Mouse (Mus musculus): ENCODE measurements around the gene Mrpl53.

Gene Mrpl53

DNA sequence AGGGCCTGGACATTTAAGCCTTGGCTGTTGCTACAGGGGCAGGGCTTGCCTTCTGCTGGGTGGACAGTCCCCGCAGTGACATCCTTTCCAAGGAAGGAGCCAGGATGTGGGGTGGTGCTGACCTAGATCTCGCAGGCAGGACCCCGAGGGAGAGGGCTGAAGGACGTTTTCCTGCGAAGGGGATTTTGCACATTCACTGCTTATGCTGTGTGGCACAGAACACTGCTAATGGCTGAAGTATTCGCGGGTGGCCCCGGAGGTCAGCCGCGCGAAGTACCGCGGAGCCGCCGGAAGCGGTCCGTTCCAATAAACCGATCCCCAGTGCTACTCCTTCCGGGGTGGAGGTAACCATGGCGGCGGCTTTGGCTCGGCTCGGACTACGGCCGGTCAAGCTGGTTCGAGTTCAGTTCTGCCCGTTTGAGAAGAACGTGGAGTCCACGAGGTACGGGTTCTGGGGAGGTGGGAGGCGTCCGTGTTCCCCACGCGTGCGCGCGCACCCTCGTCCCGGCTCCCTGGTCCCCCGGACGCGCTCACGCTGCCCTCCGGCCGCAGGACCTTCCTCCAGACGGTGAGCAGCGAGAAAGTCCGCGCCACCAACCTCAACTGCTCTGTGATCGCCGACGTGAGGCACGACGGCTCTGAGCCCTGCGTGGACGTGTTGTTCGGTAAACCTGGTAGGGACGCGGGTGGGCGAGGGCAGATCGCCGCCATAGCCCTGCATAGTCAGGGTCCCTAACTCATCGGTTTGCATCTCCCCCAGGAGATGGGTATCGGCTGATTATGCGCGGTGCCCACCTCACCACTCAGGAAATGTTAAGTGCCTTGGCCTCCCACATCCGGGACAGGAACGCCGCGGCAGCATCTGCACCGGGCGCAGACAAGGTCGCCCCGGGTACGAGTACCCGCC is at the start of gene Mrpl53:
Mrpl53 (plus strand) TSS at position 279 of the 907 bp plus-strand sequence.
- peak; percentile 74 for DNase-seq (ENCODE audit: low read depth, low spot score)

DNA sequence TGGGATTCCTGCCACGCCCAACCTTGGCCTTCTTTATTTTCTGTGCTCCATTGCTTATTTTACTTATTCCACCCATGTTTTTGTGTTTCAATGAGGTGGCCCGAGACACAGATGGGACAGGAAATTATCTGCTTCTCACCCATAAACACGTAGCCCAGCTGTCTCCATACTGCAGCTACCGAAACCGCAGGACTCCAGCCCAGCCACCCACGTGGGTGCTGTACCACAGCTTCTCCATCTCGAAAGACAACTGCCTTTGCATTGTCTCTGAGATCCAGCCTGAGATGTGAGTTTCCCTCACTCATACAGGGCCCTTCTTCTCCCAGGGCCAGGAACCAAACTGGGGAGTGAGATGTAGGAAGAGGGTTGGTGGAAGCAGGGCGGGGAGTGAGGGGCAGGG is 42.8 kb upstream of the Mrpl53 start:
- no peak for DNase-seq (ENCODE audit: low read depth, low spot score)

DNA sequence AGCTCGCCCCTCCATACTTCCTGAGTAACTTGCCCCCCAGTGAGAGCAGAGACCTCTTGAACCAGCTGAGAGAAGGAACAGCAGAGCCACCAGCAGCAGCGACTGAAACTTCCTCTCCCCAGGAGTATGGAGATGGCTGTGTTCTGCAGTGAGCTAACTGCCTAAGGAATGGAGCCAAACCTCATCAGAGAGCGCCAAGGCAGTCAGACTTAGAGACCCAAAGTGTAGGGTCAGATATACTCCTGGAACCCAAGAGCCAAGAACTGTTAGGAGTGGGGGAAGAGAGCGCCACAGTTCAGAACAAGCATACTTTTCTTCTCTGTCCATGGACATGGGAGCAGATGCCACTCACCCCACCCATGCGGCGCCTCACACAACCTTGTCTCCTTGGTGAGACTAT is 42.4 kb upstream of the Mrpl53 start:
- DNase-seq (ENCODE audit: low read depth, low spot score): no peak

DNA sequence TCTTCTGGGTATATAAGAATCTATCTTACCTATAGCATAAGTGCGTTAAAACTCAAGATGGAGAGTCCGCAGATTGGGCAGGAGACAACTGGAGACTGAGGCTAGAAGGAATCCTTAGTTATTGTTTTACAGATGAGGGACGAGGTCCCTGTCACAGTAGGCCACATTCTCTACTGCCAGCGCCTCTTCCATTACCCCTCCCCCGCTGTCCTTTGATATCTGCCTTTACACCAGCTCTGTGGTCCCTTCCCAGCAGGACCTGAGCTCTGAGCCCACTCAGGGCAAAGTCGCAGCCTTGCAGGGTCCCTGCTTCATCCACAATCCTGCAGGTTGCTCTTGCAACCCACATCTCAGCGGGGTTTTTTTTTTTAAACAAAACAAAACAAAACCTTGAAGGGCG is 40.6 kb upstream of the Mrpl53 start:
- no peak for DNase-seq (ENCODE audit: low read depth, low spot score)

DNA sequence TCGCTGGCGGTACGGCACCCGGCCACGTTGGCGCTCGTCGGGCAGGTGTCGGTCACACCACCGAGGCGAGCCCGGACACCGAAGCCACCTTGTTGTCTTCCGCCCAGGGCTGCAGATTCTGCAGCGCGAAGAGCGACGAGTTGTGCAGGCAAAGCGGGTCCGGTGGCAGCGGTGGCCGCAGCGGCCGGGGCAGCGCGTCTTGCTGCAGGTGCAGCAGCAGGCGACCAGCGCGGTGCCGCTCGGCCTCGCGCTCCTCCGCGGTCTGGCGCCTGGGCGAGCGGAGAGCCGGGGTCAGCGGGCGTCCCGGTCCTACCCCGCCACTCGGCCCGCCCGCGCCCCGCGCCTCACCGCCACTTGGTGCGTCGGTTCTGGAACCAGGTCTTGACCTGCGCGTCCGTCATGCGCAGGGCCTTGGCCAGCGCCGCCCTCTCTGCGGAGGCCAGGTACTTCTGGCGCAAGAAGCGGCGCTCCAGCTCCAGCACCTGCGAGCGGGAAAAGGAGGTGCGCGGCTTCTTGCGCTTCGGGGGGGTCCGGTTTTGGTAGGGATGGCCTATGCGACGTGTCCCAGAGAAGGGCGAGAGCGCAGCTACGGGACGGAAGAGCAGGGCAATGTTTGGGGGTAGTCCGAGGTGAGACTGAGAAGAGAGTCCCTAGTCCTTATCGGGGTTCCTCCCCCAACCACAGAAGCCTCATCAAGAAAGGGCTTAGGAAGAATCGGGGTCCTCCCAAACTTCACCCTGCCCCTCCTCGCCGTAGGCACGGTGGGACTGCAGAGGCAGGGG is 39.9 kb upstream of the Mrpl53 start:
- DNase-seq (ENCODE audit: low read depth, low spot score): no peak

DNA sequence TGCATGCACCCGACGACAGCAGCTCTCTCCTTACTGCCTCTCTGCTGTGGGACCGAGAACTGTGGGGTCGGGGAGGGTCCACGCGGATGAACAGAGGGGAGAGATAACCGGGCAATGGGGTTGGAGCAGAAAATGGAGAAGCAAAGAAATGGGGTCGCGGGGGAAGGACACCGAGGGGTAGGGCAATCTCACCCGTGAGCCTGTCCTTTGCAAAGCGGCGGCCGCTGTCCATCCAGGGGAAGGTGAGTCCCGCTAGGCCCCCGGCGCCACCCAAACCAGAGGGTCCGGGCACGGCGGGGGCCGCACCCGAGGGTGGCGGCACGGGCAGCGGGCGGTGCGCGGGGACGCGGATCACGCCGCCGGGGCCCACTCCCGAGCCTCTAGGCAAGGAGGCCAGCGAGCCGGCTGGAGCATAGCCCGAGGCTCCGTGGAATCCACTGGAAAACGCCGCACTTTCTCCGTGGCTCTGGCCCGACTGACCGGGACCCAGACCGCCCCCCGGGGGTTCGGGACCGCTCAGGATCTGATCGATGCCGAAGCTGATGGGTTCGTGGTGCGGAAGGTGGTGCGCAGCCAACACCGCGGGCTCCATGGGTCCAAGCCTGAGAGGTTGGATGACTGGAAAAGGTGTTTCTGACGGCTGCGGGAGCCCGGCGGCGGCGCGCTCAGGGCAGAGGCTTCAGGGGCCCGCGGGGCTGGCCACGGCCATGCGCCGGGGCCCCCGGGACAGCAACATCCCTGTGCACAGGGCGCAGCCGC is 39.2 kb upstream of the Mrpl53 start:
- no peak for DNase-seq (ENCODE audit: low read depth, low spot score)

DNA sequence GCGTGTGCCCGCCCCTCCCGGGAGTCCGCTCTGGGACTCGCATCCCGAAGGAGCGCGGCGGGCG is 38.8 kb upstream of the Mrpl53 start, which contains the start of gene Tlx2:
Tlx2 (minus strand) TSS at position 47 of the 64 bp plus-strand sequence.
- no peak for DNase-seq (ENCODE audit: low read depth, low spot score)

DNA sequence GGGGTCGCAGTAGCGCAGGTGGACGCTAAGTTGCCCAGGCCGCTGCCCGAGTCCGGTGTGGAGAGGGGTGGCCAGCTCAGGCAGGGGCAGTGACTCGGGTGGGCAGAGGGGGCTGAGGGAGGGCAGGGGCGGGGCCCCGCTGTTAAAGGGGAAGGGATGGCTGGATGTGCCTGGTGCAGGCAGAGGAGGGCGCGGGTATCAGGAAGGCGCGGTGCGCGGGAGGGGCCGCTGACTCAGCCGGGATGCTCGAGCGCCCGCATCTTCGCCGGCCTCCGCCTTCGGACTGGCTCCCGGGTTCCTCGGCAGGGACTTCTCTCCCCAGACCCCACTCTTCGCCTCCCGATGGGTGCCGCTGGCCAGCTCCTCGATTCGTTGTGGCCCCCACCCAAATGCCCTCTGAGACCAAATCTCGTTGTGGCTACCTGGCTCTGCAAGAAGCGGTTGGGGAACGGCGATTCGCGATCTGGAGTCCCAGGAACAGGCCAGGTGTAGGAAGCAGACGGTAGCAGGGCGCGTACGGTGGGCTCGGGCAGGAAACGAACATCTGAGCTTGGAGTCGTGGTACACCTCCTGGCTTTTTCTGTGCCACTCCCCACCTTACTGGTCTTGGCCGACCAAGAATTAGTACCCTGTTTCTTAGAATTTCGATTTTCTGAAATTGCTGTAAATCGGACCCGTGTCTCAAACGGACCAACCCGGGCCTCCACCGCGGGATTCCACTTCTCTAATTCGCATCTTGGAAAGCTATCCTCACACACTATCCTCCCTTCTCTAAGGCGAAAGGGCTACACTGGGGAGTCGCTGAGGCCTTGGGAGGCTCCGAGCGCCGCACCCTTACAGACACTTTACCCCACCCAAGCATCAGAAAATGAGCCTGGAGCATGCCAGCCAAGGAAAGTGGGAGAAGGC is 38.3 kb upstream of the Mrpl53 start:
- no peak for DNase-seq (ENCODE audit: low read depth, low spot score)

DNA sequence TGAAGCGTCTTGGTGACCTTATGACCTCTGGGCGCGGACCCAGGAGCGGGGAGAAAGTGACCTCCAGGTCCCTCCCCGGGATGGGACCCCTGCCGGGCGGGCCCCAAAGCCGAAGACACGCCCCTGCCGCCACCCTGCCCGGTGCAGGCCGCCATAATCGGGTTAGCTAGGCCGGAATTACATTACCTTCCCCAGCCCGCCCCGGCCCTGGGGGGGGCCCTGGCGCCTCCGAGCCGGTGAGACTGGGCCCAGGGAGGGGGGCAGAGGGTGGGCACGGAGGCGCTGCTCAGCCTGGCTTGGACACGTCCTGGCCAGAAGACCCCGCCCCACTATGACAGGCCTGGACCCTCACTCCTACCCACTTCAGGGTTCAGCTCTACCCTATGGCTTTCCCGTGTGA is 37.6 kb upstream of the Mrpl53 start:
- DNase-seq (ENCODE audit: low read depth, low spot score): no peak

DNA sequence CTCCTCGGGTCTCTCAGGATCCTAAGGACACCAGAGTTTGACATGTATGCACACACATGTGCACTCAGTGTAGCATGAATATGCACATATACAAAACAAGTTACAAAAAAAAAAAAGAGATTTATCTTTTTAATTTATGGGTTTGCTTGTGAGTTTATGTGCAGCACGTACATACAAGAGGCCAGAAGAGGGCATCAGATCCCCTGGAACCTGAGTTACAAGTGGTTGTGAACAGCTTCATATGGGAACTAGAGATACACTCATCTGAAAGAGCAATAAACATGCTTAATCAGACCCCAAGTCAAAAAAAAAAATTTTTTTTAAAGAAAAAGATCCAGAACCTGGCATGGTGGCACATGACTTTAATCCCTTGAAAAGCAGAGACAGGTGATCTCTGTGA is 33.9 kb upstream of the Mrpl53 start:
- peak; percentile 38 for DNase-seq (ENCODE audit: low read depth, low spot score)

DNA sequence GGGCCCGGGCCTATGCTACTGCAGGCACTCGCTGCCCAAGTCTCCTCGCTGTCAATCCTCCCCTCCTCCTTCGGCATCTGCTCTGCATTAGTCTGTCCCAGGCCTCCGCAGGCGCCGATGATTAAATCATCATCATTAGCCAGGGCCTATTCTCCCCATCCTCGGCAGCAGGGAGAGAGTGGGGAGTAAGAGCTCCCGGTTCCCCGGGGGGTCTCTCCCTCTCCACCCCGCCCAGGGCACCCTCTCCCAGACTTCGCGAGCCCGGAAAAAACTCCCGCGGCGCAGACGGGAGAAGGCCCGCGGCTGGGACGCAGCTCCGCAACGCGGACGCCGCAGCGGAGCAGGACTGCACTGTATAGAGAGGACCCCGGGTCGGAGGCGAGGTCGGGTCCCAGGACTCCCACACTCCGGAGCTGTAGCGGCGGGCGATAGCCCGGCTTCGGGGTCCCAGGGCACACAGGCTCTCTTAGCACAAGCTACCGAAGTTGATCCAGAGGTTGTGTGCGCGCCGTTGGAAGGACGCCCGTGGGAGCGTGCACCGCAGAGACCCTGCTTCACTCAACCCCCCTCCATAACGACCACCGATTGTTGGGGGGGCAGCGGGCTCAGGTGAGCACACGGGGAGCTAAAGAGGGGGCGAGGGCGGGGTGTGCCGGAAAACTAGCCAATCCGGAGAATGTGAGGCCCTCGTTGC is 31.1 kb upstream of the Mrpl53 start, which contains the start of gene Pcgf1:
Pcgf1 (plus strand) TSS at position 240 of the 694 bp plus-strand sequence.
- DNase-seq (ENCODE audit: low read depth, low spot score): peak; percentile 32

DNA sequence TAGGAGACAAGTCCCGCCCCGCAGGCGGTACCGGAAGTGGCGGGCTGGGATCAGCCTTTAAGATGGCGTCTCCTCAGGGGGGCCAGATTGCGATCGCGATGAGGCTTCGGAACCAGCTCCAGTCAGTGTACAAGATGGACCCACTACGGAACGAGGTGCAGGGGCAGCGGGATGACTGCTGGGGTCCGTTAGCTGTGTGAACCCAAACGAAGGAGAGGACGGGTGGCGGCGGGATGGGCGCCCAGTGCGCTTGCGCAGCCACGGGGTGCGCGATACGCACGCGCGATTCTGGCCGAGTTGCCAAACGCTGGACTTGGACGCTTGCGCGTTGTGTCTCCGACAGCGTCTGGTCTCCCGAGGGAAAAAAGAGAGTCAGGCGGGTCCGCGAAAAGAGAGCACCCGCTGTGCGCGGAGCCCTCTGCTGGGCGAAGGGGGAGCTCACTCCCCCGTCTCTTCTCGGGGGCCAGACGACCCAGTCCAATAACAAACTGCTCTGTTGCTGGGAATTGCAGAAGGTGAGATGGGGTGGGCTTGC is 30.4 kb upstream of the Mrpl53 start:
- peak; percentile 93 for DNase-seq (ENCODE audit: low read depth, low spot score)

DNA sequence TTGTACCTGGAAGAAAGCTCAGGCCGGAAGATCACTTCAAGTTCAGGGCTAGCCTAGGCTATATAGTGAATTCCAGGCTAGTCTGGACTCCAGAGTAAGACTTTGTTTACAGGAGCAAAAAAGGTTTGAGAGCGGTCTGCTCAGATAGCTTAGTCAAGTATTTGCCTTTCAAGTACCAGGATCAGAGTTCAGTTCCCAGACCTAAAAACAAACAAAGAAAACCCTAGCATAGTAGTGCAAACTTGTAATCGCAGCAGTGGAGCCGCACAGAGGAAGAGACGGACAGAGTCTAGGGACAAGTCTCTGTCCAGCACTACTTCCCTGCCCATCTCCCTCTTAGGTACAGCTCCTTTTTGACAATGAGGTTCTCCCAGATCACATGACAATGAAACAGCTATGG is 28.6 kb upstream of the Mrpl53 start:
- no peak for DNase-seq (ENCODE audit: low read depth, low spot score)

DNA sequence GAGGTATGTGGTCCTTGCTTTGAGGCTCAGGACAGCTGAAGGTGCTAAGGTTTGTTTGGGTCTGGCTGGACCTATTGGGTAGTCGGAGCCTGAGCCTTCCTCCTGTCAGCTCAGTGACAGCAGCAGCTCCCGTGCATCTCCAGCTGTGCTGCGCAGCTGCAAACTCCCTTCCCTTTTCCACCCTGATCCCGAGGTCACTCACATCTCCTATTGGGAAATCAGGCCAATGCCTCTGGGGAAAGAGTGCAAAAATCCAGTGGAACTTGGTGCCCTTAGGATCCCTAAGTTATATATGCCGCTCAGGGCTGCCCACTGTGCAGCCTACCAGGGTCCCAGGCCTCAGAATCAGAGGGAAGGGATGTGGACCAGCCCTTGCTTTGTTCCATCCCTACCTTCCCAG is 25.3 kb upstream of the Mrpl53 start:
- no peak for DNase-seq (ENCODE audit: low read depth, low spot score)

DNA sequence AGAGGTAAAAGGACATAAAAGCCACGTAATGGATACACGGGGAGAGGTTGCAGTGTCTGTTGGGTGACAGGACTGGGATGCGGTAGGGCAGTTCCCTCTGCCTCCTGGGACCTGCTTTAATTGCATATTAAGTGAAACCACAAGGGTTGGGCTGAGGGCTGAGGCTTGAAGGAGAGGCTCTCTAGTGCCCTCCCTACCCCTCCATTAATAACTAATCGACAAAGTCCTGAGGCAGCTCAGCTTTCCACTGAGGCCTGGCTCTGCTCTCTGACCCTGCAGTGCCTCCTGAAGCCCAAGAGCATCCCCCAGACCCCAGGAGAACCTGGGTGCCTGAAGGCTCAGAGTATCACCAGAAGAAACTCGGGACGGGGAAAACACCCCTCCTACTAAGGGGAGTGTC is 24.4 kb upstream of the Mrpl53 start:
- no peak for DNase-seq (ENCODE audit: low read depth, low spot score)

DNA sequence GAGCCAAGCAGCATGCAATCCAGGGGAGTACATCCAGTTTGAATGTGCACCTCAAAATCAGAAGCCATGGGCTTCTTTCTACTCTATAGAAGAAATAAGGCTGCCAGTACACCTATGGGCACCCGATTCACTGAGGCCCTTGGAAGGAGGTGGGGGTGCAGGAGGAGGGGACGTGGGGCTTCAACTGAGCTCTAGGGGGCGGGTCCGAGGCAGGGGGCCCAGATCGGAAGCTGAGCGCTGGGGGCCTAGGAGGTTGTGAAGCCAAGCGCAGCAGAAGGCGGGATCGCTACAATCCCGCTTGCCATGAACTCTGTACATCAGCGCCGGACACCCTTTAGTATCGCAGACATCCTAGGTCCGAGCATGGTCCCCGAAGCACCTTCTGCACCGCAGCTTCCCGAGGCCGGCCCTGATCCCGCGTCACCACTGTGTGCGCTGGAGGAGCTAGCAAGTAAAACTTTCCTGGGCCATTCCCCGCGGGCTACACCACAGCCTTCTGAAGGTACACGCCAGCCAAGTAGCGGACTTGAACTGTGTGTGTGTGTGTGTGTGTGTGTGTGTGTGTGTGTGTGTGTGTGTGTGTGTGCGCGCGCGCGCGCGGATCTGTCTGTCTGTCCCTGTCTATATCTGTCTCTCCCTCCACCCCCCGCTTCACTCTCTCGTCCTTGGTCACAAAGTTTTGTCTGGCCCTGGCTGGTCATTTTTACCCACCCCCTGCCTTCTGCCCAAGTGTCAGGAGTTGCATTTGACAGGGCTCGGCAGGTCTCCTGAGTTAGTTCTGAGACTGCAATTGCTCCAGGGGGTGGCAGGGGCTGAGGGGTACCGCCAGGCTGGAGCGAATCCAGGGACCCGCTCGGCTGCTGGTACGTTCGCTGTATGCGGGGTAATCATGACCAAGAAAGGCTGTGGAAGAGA is 22.5 kb upstream of the Mrpl53 start, which contains the start of gene Lbx2:
Lbx2 (plus strand) TSS at position 247 of the 915 bp plus-strand sequence.
- no peak for DNase-seq (ENCODE audit: low read depth, low spot score)

DNA sequence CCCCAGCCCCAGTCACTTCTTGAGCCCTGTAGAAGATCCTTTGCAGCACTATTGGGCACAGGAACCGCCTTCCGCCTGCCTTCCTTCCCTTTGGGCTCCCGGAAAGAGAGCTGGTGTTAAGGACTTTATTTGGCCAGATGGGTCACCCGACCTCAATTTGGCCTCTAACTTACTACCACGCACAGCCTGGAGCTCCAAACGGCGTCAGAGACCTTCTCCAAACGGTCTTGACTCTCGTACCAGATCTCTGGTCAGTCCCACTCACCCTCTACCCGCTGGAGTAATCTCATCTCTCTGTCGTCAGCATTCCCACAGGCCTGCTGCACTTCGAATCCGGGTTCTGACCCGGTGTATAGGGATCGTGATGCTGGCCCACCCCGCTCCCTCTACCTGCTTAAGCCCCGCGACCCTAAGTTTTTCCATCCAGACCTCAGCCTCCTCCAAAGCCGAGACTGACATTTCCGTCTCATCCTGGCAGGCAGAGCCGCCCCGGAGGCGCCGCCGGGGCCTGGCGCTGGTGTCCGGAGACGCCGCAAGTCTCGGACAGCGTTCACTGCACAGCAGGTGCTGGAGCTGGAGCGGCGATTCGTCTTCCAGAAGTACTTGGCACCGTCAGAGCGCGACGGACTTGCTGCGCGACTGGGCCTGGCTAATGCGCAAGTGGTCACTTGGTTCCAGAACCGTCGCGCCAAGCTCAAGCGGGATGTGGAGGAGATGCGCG is 21.5 kb upstream of the Mrpl53 start:
- DNase-seq (ENCODE audit: low read depth, low spot score): no peak

DNA sequence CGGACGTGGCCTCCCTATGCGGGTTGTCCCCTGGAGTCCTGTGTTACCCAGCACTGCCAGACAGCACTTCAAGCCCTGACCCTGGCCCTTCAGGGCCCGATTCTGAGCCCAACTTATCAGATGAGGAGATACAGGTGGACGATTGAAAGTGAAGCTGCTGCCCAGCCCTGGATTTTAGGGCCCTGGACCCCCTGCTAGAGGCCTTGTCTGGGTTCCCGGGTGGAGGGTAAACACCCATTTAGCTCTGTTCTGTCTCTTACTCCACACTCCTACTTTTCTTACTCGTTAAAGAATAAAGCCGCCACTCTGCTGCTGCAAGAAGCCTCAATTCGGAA is 20.9 kb upstream of the Mrpl53 start:
- DNase-seq (ENCODE audit: low read depth, low spot score): no peak
